Mouse (Mus musculus) CH12.LX (cell line): ENCODE results near the gene Fam92b. TPM values are rescaled to one million over a fixed set of nuclear protein-coding genes. Genes with fewer than 3 reads are reported as not detected.
A peak's percentile ranks its signal among the peaks of the same experiment; 100 is the strongest.

Source experiments
- DNase-seq: peaks from one replicate; pipeline ENCODE4 v3.0.0-alpha.2; 2013; ENCODE audit errors: extremely low read depth
- H3K27ac ChIP-seq: 2 replicates; pipeline ENCODE4 v1.5.1; 2012; ENCODE audit warnings: low read depth, mild to moderate bottlenecking, control low read depth, moderate library complexity; ENCODE audit not compliant: insufficient read depth
- H3K27me3 ChIP-seq: replicated peaks from 2 replicates; pipeline ENCODE3; 2012; ENCODE audit warnings: inconsistent platforms
- H3K36me3 ChIP-seq, 2 experiments: replicated peaks in 1 of 2; 2 replicates each; pipeline versions ENCODE3 to v1.6.1; 2012; ENCODE audit warnings: inconsistent platforms in 1 of 2, low read length in 1 of 2, mild to moderate bottlenecking in 1 of 2, mixed read lengths in 1 of 2, moderate library complexity in 1 of 2; ENCODE audit not compliant: control insufficient read depth in 1 of 2, insufficient read depth in 1 of 2
- H3K4me1 ChIP-seq, 2 experiments: 2 replicates each; pipeline ENCODE4 v1.6.1; 2012; ENCODE audit warnings: inconsistent platforms in 1 of 2, moderate library complexity in 1 of 2; ENCODE audit not compliant: insufficient read depth in 2 of 2, control insufficient read depth in 1 of 2
- H3K4me2 ChIP-seq: 2 replicates; pipeline ENCODE4 v1.6.1; 2012; ENCODE audit warnings: low read depth, mild to moderate bottlenecking, control low read depth; ENCODE audit not compliant: poor library complexity, insufficient read depth, severe bottlenecking
- H3K4me3 ChIP-seq, 3 experiments: fragments of 150-350 bp in 1 of 3; sonication (generic) in 1 of 3; replicated peaks in 1 of 3; 2 replicates each; pipeline versions ENCODE3 to v1.5.1; 2011 to 2012; ENCODE audit warnings: low read depth in 2 of 3, low read length in 2 of 3, mild to moderate bottlenecking in 2 of 3, moderate library complexity in 2 of 3, control low read depth in 1 of 3, improper control_type of control experiment in 1 of 3, inconsistent platforms in 1 of 3, mixed read lengths in 1 of 3; ENCODE audit not compliant: poor library complexity in 1 of 3
- H3K79me2 ChIP-seq: replicated peaks from 2 replicates; pipeline ENCODE4 v1.6.1; 2012; ENCODE audit warnings: mild to moderate bottlenecking, moderate library complexity; ENCODE audit not compliant: control insufficient read depth, poor library complexity, insufficient read depth, severe bottlenecking; ENCODE audit errors: extremely low read depth
- H3K9ac ChIP-seq: 2 replicates; pipeline ENCODE4 v1.6.1; 2012; ENCODE audit warnings: low read depth, mild to moderate bottlenecking, control low read depth, moderate library complexity; ENCODE audit not compliant: insufficient read depth
- H3K9me3 ChIP-seq: replicated peaks from 2 replicates; pipeline ENCODE3; 2012; ENCODE audit warnings: low read length, inconsistent platforms, mixed read lengths
- BHLHE40 ChIP-seq: IDR thresholded peaks from 2 replicates; pipeline ENCODE4 v1.6.1; 2011; ENCODE audit warnings: mild to moderate bottlenecking, low read depth, low read length, improper control_type of control experiment
- CHD1 ChIP-seq: IDR thresholded peaks from 2 replicates; pipeline ENCODE4 v1.6.1; 2012; ENCODE audit warnings: low read depth, low read length, improper control_type of control experiment, inconsistent platforms
- CTCF ChIP-seq, 2 experiments: IDR thresholded peaks in 1 of 2; conservative IDR thresholded peaks in 1 of 2; 2 replicates each; pipeline ENCODE4 v1.5.1; 2011 to 2012; ENCODE audit warnings: low read depth in 2 of 2, low read length in 2 of 2, improper control_type of control experiment in 1 of 2, inconsistent platforms in 1 of 2, mild to moderate bottlenecking in 1 of 2, moderate library complexity in 1 of 2
- ELF1 ChIP-seq: IDR thresholded peaks from 2 replicates; pipeline ENCODE4 v1.6.1; 2014; ENCODE audit warnings: low read depth, mild to moderate bottlenecking, inconsistent platforms, low read length, improper control_type of control experiment
- EP300 ChIP-seq: IDR thresholded peaks from 2 replicates; pipeline ENCODE4 v1.6.1; 2011; ENCODE audit warnings: low read length, improper control_type of control experiment
- GABPA ChIP-seq: IDR thresholded peaks from 2 replicates; pipeline ENCODE4 v1.6.1; 2012; ENCODE audit warnings: low read depth, low read length, improper control_type of control experiment, inconsistent platforms; ENCODE audit not compliant: insufficient replicate concordance
- JUND ChIP-seq: conservative IDR thresholded peaks from 2 replicates; pipeline ENCODE4 v1.6.1; 2011; ENCODE audit warnings: low read depth, low read length, improper control_type of control experiment
- KAT2A ChIP-seq: IDR thresholded peaks from 2 replicates; pipeline ENCODE4 v1.6.1; 2012; ENCODE audit warnings: low read length, improper control_type of control experiment, inconsistent platforms; ENCODE audit not compliant: insufficient replicate concordance
- MAFK ChIP-seq: IDR thresholded peaks from 2 replicates; pipeline ENCODE4 v1.6.1; 2011; ENCODE audit warnings: low read length, improper control_type of control experiment; ENCODE audit not compliant: insufficient replicate concordance
- MAX ChIP-seq: IDR thresholded peaks from 2 replicates; pipeline ENCODE4 v1.6.1; 2011; ENCODE audit warnings: low read length, improper control_type of control experiment
- MAZ ChIP-seq: IDR thresholded peaks from 2 replicates; pipeline ENCODE4 v1.6.1; 2012; ENCODE audit warnings: low read depth, mild to moderate bottlenecking, inconsistent platforms, low read length, improper control_type of control experiment, moderate library complexity
- MEF2A ChIP-seq: IDR thresholded peaks from 2 replicates; pipeline ENCODE4 v1.6.1; 2014; ENCODE audit warnings: low read depth, mild to moderate bottlenecking, inconsistent platforms, low read length, improper control_type of control experiment, borderline replicate concordance
- MXI1 ChIP-seq: IDR thresholded peaks from 2 replicates; pipeline ENCODE4 v1.6.1; 2011; ENCODE audit warnings: mild to moderate bottlenecking, low read depth, low read length, improper control_type of control experiment
- MYC ChIP-seq: IDR thresholded peaks from 2 replicates; pipeline ENCODE4 v1.6.1; 2011; ENCODE audit warnings: low read depth, mild to moderate bottlenecking, improper control_type of control experiment, low read length
- PAX5 ChIP-seq: IDR thresholded peaks from 2 replicates; pipeline ENCODE4 v1.6.1; 2012; ENCODE audit warnings: low read length, inconsistent platforms, mixed read lengths
- POLR2AphosphoS2 ChIP-seq: IDR thresholded peaks from 2 replicates; pipeline ENCODE4 v1.6.1; 2011; ENCODE audit warnings: low read depth, low read length, improper control_type of control experiment
- RAD21 ChIP-seq: IDR thresholded peaks from 2 replicates; pipeline ENCODE4 v1.6.1; 2011; ENCODE audit warnings: low read depth, mild to moderate bottlenecking, low read length, improper control_type of control experiment, moderate library complexity
- SIN3A ChIP-seq: IDR thresholded peaks from 2 replicates; pipeline ENCODE4 v1.6.1; 2012; ENCODE audit warnings: low read length, improper control_type of control experiment, inconsistent platforms
- TCF12 ChIP-seq: IDR thresholded peaks from 2 replicates; pipeline ENCODE4 v1.6.1; 2014; ENCODE audit warnings: low read depth, mild to moderate bottlenecking, inconsistent platforms, low read length, improper control_type of control experiment
- ZKSCAN1 ChIP-seq: IDR thresholded peaks from 2 replicates; pipeline ENCODE4 v1.6.1; 2012; ENCODE audit warnings: low read depth, inconsistent platforms, low read length, improper control_type of control experiment, borderline replicate concordance
- ZNF384 ChIP-seq: IDR thresholded peaks from 2 replicates; pipeline ENCODE4 v1.6.1; 2012; ENCODE audit warnings: low read depth, low read length, improper control_type of control experiment, inconsistent platforms
- dilution Hi-C: fragments of 300-500 bp; cut with MboI; formaldehyde crosslinking; loops from 2 replicates; pipeline ENCODE4 v1.14.3; 2020; ENCODE audit warnings: low sequenced_read_pairs; ENCODE audit not compliant: extremely low pct_unique_long_range_greater_than_20kb, extremely low pct_ligation_motif_present
- in situ Hi-C: fragments of 300-500 bp; cut with MboI; formaldehyde crosslinking; loops from 3 replicates; pipeline ENCODE4 v1.14.3; 2019; ENCODE audit warnings: low sequenced_read_pairs, low pct_ligation_motif_present, low pct_unique_long_range_greater_than_20kb, mixed read lengths
- polyA plus RNA-seq: library from polyadenylated mRNA; unstranded; fragments of >175 nt; gene quantifications from 2 replicates; pipeline ENCODE4 v1.2.1, GENCODE M21; 2012; ENCODE audit warnings: low read depth; ENCODE audit not compliant: insufficient read length
- total RNA-seq, 2 experiments: library from RNA; depleted of rRNA; stranded (reverse); fragments of 300-350 nt in 1 of 2; fragments of >200 nt in 1 of 2; gene quantifications; 2 replicates each; pipeline ENCODE4 v1.2.3; 2012 to 2014

Fam92b gene
- total and polyA plus RNA-seq, 3 experiments, result not detected

DNA sequence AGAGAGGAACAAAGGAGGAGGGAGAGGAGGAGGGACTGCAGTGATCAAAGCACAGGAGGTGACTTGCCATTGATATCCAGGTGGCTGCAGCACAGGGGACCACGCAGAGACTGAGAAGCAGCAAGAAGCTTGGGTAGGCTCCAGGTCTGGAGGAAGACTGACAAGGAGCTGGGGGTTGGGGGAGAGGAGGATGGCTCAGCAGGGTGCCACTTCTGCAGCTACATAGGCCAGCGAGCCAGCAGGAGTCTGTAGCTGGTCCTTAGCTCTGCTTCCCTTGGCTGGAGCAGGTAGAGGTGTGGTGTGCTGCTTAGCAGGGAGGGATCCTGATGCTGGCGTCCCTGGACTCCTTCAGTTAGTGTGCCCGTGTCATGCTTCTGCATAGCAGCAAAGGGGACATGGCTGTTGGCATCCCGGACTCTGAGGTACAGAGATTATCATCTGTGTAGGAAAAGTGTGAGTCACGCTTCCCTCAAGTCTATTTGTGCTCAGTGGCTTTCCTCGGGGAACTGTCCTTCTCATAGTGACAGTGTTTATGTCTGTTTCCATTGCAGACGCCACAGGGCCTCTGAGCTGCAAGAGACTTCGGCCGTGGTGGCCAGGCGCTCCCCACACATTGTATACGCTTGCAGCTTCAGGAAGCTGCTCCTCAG is 32.5 kb downstream of the Fam92b start:
- H3K9me3 ChIP-seq, result no peaks in the 10 kb centered on the region

DNA sequence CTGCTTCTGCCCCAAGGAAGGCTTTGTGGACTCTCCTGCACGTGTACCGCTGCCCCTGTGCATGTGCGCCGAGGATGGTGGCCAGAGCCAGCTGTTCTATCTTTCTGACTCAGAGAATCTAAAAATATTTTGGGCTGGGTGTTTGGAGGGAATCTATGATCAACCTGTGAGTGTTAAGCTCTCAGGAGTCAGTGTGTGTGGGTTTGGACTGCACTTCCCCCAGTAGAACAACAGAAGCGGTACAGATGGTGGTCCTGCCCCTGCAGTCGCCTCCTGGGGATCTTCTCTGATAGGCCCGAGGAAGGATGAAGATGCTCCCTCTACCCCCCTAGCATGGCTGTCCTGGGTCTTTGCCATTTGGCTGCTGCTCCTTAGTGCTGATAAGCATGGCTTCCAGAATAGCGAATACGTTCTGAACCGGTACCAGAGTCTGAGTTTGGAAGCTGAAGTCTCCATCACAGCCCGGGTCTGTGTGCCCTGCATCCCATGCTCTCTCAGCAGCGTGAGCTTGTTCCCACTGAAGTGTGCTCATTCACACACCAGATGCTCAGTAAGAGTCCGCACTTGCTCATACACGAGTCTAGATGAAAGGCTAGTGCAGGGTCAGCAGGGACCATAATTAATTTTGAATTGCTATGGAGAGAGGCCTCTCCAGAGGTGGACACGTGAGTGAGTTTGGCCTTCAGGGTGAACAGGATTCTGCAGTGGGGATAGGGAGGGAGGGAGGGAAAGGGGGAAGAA is 33.2 kb downstream of the Fam92b start:
- in situ Hi-C loops, result no loop called here
- H3K79me2 ChIP-seq, result no peaks in the 10 kb centered on the region
- H3K4me2 ChIP-seq, result no peak overlapping the region
- no peak for TF ChIP-seq POLR2AphosphoS2
- peak; percentile 47 for TF ChIP-seq BHLHE40
- no peak overlapping the region for H3K4me3 ChIP-seq
- H3K9me3 ChIP-seq, result no peaks in the 10 kb centered on the region
- peaks cover 84% of the 10 kb centered on the region for H3K27me3 ChIP-seq
- DNase-seq, result no peak
- H3K4me1 ChIP-seq, result no peaks in the 10 kb centered on the region
- H3K36me3 ChIP-seq, result no peaks in the 10 kb centered on the region
- H3K9ac ChIP-seq, result no peak overlapping the region
- H3K27ac ChIP-seq, result no peak overlapping the region
- dilution Hi-C loops, result no loop called here

More for the DNA sequence above, 32.5 kb downstream of the Fam92b start:
- no peak overlapping the region for H3K4me2 ChIP-seq
- no peak overlapping the region for H3K27ac ChIP-seq
- in situ Hi-C loops, result no loop called here
- no peak overlapping the region for H3K9ac ChIP-seq
- H3K36me3 ChIP-seq, result no peaks in the 10 kb centered on the region
- H3K4me1 ChIP-seq, result no peaks in the 10 kb centered on the region
- DNase-seq, result no peak
- dilution Hi-C loops, result no loop called here
- H3K27me3 ChIP-seq, result peaks cover 83% of the 10 kb centered on the region
- H3K4me3 ChIP-seq, result no peak overlapping the region
- no peaks in the 10 kb centered on the region for H3K79me2 ChIP-seq
- TF ChIP-seq ZKSCAN1 (no peak), BHLHE40 (no peak)

DNA sequence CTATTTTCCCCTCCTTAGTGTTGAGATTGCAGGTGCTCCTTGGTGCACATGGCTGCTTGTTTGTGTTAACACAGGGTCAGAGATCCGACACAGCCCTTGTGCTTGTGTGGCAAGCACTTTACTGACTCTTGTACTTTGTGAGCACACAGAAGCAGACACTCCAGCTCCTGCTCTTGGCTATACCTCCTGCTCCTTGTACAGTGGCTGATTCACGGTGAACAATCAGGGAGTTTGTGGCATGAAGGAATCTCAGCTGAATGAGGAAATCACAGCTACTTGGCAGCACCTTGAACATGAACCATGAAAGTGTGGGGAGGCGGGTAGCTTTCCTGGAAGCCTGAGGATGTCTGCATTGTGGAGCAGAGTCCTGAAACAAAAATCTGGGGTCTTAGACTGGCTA is 36.5 kb downstream of the Fam92b start:
- dilution Hi-C loops, result no loop called here
- TF ChIP-seq ELF1 (no peak), ZNF384 (no peak), TCF12 (no peak), MEF2A (no peak), RAD21 (no peak), PAX5 (no peak), GABPA (no peak), MAFK (no peak), MAX (no peak), MAZ (no peak), JUND (no peak), SIN3A (no peak), ZKSCAN1 (no peak), CTCF (conservative IDR thresholded peaks at IDR 0.05 in 1 of 2, IDR thresholded peaks at IDR 0.05 in 1 of 2; ENCODE audit: low read depth in 2 of 2, low read length in 2 of 2) (no peak), POLR2AphosphoS2 (no peak), MYC (no peak), MXI1 (no peak), EP300 (no peak), KAT2A (no peak), CHD1 (no peak)
- Histone ChIP-seq H3K36me3 (no peaks in the 10 kb centered on the region), H3K4me1 (no peaks in the 10 kb centered on the region), H3K9me3 (peaks cover 3% of the 10 kb centered on the region), H3K27ac (no peak overlapping the region), H3K9ac (no peak overlapping the region), H3K79me2 (no peaks in the 10 kb centered on the region), H3K4me3 (no peak overlapping the region), H3K4me2 (no peak overlapping the region), H3K27me3 (peaks cover 91% of the 10 kb centered on the region)
- DNase-seq, result no peak
- in situ Hi-C loops, result no loop called here
